Mouse (Mus musculus): ENCODE data around the gene Bcl11b.

Bcl11b gene

DNA sequence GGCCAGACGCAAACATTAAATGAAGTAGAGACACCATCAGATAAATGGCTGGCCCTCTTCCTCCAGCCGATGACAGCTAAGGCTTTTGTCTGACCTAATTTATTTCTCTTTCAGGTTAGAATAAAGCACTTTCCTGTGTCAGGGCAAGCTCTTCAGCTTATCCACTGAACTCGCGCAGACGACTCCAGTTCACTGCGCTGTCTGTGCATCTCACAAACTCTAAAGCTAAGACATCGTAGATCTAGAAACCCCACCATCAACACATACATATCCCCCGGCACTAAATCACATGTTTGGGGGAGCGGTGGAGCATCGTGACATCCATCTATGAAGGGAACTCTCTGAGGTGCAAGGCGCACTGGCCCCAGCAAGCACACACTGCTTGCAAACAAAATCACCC, 5.5 kb downstream of the Bcl11b start:
- no peak for DNase-seq

DNA sequence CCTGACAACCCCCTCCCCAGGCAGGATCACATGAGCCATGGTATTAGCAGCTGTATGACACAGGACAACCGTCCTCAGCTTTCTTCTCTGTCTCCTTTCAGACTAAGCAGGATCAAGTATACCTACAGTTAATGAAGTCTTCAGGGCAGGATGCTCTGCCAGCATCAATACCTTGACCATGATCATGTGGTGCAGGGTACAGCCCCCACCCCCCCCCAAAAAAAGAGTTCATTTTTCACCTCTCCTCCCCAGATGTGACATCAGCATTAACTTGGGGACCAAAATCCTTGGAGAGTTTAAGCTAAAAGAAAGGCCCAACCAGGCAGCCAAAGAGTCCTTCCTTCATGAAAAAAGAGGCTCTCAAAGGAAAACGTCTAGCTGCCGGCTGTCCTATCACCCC, 6.2 kb downstream of the Bcl11b start:
- DNase-seq = no peak

DNA sequence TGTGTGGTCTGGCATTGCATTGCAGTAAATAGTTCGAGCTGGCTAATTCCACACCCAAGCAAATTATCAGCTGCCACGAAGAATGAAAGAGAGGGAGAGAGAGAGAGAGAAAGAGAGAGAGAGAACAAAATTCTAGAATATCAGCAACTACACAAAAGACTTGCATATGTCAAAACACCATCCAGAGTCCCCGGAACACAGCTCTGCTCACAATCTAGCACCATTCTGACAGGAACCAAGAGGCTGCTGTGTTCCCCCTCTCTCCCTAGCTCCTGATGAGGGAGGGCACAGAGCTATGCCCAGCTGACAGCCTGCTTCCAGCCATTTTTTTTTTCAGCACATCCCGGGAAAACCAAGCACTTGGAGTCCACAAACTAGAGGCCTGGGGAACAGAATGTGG, 6.6 kb downstream of the Bcl11b start:
- DNase-seq = no peak

DNA sequence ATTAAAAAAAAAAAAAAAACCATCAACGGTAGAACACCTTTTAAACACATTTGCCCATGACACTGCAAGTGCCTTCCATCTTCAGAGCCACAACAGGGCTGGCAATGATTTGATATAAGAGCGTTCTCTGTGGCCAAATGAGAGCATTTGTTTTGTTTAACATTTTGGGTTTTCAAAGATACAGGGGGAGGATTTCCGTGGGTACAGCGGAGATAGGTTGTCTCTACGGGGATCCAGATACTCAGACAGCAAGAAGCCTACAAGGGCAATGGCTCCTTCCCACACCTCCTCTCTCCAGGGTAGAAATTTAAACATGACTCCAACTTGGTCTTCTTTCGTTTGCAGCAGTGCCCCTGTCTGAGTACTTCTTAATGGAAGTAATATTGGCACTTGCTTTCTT, 7.2 kb downstream of the Bcl11b start:
- no peak for DNase-seq

DNA sequence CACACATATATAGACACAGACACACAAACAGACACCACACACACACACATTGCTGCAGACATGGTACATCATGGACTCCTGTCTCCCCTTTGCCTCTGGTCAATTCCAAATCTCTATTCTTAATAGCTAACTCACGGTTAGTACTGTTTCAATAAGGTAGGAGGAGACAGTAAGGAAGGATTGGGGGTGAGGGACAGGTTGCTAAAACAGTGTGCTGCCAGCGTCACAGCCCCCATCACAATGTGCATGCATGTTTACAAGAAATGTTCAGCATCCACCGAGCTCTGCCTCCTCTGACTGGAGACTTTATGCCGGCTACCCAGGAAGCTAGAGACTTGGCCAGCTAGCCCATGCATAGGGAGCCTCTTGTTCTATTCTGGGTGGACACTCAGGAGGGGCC, 9.0 kb downstream of the Bcl11b start:
- DNase-seq = no peak

DNA sequence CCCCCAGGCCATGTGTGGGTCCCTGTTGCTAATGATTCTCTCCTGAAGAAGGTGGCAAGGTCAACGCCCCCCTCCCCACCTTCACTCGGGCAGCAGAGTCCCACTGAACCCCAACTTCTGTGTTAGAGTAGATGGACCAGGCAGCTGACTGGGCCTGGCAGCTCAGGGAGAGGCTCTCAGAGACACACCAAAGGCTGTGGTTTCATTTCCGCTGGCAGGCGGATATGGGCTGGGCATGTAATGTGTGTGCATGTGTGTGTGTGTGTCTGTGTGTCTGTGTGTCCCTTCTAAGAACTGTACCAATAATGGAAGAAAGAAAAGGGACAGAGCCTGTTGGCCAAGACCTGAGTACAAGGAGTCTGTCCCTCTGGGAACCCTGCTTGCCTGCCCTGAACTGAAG, 10.4 kb downstream of the Bcl11b start:
- DNase-seq = no peak

DNA sequence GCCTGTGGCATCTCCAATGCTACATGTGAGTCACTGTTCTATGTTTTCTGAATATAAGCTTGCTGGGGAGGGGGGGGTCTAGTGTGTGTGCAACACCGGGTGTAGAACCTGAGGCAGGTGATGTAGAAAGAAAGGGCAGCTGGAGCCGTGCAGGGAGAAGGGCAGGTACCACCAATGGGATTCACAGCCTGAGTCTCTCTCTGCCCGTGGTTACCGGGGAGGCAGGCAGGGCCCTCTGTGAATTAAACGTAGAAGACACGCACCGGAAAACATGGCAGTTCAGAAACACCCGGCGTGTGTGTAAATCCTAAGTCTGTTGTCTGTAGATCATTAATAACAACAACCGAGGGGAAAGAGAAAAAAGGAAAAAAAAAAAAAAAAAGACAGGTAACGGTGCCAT, 12.2 kb downstream of the Bcl11b start:
- DNase-seq = no peak

DNA sequence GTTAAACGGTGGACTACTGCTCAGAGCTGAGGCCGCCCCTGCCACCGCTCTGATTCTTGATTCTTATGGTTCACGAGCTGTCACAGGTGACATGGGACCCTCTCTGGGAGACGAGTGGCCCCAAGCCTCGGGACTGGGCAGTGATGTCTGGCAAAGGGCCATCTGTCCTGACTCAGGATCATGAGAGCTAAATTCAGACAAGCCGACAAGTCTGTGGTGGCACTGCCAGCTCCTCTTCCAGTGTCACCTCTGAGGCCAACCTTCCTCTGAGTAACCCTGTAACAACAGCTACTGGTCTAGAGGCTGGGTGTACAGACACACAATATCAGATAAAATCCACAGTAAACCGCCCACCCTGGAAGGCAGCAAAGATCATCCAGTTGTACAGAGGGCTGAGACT, 20.2 kb downstream of the Bcl11b start:
- no peak for DNase-seq

DNA sequence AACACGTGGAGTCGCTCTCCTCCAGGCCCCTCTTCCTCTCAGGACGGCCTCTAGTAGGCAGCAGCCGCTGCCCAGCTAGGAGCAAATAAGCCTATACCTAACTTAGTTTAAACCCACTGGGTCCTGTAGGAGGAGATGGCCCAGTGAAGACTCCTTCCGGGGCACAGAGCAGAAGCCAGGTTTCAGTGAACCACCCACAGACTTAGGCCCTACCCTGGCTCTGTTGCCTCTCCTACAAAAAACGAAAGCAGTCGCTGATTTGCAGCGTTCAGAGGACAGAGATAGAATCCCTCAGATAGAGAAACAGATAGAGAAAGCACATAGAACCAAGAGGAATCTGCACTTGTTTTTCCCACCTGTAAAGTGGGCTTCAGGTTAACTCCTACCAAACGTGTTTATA, 21.1 kb downstream of the Bcl11b start:
- no peak for DNase-seq

DNA sequence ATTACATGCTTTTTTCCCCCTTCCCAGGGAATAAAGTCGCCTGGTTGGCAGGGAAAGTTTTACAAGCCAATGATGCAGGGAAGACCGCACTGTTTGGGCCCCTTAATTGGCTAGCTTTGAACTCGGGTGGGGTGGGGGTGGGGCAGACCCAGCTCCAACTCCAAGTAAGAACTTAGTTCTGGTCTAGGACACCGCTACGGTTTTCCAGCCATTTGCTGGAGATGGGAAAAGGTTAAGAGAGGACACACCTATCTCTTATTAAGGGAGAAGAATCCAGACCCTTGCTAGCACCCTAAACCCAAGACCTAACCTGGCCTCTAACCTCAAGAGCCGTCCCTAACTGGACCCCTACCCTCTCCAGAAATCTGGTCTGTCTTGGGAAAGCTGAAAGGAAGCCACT, 22.2 kb downstream of the Bcl11b start:
- DNase-seq = no peak

DNA sequence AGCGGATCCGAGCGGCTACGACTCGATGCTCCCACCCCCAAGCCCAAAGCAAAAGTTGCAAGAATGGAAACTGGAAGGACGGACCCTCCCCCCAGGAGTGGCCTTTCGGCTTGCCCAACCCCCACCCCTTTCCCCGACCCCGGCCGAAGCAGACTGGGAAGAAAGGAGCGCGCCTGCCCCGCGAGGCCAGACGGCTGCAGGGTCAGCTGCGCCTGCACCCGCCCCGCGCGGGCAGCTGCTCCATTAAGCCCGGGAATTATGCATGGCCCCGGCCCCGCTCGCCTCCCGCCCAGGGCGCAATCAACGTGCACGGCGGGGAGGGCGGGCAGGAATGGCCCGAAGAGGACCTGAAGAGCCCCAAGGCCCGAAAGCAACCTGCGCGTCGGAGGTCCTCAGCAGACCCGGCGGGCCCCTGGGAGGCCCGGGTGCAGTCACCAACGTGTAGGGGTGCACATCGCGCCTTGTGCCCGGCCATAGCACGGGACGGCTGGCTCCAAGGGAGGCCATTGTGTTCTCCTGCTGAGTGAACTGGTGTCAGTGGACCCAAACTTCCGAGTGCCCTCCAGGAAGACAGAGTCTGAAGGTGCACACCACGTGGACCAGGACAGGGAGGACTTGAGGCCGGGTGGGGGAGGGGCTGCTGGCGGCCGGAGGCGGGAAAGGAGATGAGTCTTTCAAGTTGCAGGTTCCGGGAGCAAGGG, 23.0 kb downstream of the Bcl11b start:
- no peak for DNase-seq

DNA sequence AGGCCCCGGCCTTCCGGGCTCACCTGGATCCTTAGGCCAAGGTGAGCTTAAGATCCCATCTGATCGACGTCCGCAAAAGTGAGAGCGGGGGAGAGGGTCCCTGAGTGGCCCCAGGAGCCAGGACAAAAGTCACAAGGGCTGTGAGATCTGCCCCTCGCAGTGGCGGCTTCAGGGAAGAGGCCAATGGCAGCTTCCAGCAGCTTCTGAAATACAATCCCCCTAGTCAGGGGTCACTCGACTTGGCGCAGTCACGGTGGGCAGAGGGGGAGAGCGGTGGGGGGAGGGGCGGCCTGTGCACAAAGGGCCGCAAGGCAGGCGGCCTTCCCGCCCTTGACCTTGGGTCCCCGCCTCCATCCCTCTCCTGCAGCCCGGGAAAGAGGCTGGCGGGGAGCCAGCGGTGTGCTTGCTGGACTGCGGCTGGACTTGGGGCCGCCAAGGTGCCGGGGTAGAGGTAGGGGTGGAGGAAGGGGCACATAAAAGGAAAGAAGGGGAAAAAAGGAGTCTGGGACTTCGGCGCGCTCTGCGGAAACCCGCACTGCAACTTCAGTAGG, 23.6 kb downstream of the Bcl11b start:
- DNase-seq = no peak

DNA sequence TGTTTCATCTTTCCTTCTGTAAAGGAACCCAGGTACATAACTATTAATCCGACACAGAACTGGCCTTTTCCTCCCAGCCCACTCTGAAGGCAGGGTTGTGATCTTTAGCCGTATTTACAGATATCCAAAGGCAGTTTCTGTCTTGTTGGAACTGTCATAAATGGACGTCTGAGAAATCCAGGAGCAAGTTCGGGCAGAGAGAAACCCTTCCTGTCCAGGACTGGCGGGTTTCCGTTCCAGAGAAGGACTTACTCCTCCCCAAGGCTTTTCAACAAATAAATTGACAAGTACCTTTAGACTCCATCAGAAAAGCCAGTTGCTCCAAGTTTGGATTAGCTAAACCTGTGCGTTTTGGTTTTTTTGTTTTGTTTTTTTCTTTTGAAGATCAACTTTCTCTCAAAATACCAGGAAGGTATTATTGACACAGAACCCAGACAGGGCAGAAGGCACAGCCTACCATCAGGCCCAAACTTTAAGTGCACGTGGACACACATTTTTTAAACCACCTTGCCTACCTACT, 24.6 kb downstream of the Bcl11b start:
- DNase-seq = no peak

DNA sequence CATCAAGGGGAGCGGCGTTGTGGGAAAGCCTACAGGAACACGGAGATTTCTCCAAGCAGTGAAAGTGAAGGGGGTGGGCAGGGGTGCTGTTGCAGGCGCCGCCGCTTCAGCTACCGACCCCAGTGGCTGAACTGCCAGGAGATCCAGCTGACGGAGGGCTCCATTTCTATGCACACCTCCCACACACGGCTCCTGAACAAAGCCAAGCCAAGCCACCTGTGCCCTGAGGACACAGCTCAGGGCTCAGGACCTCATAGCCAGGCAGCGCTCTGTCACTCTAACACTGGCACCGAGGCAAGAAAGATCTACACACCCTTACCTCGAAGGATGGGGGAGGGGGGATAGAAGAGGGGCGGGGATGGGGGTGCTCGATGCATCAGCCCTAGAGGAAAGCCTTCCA, 25.3 kb downstream of the Bcl11b start:
- no peak for DNase-seq

DNA sequence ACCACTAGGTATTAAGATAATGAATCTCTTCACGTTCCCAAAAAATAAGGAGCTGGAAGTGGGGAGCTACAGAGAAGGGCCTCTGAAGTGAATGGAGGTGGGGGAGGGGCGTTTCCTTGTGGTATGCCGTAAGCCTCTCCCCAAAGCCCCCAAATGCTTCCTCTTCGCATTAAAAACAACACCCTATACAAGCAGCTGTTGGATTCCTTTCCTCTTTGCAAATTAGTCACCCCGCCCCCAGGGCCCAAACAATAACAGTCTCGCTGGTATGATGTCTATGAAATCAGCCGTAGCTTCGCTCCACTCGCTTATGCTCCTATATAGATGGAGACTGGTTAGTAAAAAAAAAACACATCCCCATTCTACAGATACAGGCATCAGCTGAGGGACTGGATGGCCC, 25.9 kb downstream of the Bcl11b start:
- no peak for DNase-seq

DNA sequence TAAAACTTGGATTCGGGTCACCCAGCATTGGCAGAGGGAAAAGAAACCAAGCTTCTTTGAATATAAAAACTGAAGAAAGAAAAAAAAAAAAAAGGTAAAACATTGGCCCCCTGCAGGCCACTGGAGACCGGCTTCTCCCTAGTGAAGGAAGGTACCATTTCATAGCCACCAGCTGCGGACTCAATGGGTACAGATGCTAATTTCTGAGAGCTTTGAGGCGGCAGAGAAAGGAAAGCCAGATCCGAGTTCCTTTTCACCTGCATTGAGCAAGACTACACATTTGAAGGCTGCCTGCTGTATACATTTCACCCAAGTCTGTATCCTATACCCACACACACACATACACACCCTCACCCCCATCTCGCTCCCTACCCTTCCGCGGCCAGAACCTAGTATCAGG, 26.3 kb downstream of the Bcl11b start:
- no peak for DNase-seq

DNA sequence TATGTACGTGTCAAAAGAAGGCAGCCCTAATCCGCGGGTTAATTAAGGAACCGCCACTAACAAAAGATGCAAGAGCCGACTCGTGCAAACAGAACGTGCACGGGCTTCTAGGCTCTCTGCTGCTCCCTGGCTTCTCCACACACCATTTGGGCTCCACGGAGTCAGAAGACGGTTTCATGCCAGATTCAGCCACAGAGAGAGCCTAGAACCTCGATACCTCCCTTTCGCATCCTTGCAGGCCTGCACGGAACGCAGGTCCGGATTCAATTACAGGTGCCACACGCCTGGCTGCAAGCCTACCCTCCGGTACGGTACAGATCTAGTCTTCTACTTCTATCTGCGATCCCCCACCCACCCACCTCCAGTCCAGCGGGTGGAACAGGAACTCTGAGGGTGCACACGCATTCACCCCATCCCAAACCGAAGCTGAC, 26.8 kb downstream of the Bcl11b start:
- no peak for DNase-seq

DNA sequence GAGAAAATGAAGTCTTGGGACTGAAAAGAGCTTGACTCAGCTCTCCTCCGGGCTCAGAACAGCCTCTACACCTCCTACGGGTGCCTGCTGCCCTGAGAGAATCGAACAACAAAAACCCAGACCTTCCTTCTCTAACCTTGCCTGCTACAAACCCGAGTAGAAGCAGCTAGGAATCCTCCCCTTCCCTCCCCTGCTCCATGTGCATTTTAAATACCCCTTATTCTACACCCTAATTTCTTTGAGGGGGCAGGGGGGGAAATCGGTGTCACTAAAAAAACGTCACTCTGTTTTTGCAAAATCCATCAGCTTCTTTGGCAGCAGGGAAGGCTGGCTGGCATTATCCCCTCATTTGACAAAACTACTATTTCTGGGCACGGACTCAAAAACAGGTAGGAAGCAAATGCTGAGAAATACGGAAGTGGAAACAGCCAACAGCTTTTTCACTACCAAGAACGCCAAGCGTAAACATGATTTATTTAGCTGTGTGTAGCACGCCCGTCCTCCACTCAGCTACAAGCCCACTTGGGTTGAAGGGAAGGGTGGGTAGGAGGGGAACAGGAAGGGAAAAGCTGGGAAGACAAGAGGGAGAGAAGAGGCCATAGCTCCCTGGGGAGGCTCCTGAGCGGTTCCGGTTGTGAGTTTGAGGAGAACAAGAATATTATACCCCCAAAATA, 27.4 kb downstream of the Bcl11b start:
- no peak for DNase-seq

DNA sequence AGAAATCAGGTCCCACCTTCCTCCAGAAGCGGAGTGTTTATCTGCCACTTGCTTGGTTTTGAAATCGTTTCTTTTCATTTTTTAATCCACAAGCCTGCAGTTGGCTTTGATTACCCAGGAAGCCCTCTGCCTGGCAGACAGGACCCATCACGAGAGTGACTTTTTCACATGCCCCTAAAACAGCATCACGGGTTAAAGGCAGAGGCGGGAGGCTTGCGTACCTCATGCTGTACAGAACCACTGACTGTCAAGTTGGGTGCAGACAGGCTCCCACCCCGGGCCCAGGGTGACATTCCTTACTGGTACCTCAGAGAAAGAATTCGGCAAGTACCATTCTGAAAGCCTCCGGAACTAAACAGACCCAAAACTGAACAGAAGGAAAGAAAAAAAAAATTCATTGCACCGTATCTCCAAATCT, 27.9 kb downstream of the Bcl11b start:
- DNase-seq = no peak

DNA sequence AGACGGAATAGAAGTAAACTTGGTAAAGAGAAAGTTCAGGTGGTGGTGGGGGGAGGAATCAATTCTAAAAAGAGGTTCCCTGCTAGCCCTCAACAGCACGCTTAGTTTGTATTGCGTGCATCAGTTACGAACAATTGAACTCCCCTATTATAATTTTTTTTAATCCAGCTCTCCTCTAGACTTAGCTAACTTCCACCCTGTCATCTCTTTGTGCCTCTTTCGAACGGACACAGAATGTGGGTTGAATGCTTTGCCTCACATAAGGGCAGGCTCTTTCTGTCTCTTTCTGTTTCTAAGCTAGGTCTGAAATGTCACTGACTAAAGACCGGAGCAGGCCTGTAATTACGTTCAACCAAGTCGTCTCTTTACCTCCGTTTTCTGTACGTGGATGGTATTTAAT, 28.9 kb downstream of the Bcl11b start:
- no peak for DNase-seq

DNA sequence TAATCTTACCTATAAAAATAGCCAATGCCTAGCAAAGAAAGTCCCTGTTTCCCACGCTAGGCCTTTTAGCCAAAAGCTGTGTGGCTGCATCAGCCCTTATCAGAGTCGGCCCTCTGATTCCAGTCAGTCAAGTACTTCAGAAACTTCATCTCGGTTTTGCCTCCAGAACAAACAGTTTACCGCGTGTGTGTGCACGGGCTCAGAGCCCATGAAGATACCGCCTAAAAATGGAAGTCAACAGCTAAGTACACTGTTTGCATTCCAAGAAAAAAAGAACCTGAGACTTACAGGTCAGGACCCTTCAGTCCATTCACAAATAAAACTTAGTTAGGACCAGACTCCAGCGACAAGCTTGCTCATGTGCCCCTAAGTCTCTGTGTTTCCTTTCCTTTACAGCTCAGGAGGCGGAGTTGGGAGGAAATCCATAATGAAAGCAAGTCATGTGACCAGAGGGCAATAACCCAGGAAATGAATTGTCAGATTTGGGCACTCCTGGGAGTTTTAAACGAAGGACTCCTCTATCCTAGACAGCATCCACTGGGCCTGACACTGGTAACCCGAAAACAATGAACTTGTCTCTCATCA, 29.8 kb downstream of the Bcl11b start:
- no peak for DNase-seq

DNA sequence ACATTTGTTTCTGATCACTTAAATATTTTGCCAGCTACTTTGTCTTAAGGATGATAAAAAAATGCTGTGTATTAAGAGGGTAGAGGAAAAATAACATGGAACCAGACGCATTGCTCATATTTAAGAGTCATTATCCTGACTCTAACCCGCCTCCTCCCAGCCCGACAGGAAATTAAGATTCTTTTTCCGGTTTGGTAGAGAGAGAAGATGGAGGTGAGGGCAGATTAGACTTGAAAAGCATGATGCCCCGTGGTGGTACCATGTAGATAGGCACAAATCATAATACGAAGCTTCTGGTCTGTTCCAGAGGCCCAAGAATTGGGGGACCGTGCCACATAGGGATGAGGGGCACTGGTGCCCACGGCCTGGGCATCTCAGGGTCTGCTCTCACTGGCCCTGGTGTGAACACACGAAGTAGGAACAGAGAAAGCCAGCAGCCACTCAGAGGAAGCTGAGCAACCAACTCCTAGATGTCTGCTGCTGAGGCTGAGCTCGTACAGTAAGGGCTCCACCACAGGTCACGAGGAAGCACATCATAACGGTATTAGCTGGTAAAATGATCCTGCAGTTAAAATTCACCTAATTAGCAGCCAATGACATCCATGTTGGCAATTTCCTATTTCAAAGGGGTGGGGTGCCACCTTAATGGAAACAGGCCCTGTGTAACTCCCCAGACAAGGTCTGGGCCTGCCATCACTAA, 32.2 kb downstream of the Bcl11b start:
- no peak for DNase-seq

DNA sequence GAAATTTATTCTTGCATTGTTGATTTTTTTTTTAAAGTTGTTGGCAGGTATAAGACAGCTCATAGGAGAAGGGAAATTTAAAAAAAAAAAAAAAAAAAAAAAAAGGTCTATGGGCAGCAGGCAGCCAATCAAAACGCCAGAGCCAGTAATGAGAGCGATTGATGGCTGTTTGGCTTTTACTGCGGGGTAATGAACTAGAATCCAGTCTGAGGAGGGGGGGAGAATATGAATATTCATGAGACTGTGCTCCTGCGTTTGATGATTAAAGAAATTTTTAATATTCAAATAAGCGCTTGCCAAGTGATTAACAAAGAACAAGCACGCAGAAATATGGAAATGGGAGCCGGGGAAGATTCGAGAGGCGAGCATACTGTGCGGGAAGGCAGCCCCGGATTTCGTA, 32.8 kb downstream of the Bcl11b start:
- no peak for DNase-seq
